ENCODE assay signal across 23 mouse cellular contexts in the genomic region with DNA sequence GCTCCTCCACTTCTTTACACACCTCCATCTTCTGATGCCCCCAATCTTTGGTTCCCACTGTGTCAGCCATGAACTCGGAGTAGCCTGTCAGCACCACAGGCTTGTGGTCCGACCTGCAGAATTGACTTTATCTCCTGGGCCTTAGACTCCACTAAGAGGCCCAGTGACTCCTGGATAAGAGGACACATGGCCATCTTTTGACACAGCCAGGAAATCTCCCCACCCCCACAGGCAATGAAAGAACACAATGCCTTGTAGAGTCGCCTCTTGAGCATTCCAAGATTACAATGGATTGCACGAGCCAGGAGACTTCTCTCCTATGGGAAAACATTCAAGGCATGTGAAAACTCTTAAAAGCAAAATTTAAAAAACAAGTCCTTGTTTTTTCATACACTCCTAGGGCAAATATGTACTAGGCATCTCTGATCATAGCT. TPM values are rescaled to one million over a fixed set of nuclear protein-coding genes. Genes with fewer than 3 reads are reported as not detected.
DNase-seq lines count a peak whose midpoint lies in the region; ATAC-seq lines count a peak whose summit lies in the region.
"Had no signal": no experiment of that assay in that cellular context is flagged by ENCODE, and none has a peak within 500 bp of the region (broad histone marks: within the 10 kb centered on the region; RNA-seq: fewer than 3 reads in every experiment).

No protein-coding gene starts in this region.

- H3K4me1 ChIP-seq in kidney, embryonic 16.5 days (ENCODE audit: insufficient read depth, low read length) = no peaks in the 10 kb centered on the region
- peaks cover 19% of the 10 kb centered on the region for H3K4me1 ChIP-seq in heart, embryonic 12.5 days (replicated peaks)
- no peaks in the 10 kb centered on the region for H3K4me1 ChIP-seq in hindbrain, embryonic 16.5 days (ENCODE audit: control insufficient read depth, insufficient read depth, low read depth, low read length)

- WGBS in kidney, embryonic 16.5 days = 65% methylated on average over 4 of the region's 4 CpGs
- 3% methylated on average over 4 of the region's 4 CpGs for WGBS in heart, embryonic 12.5 days
- 54% methylated on average over 4 of the region's 4 CpGs for WGBS in hindbrain, embryonic 16.5 days

- DNase-seq in kidney, postnatal 14 days = peak; percentile 16
- DNase-seq in heart, postnatal 10 days = peak; percentile 43 to 45
- peak; percentile 68 for DNase-seq in lung, postnatal 36 days
- DNase-seq: adrenal gland, postnatal 25 days; cerebellum, adult 11 months; cerebellum, postnatal 14 days; gastrocnemius, postnatal 36 days; lung, embryonic 14.5 days; midbrain, embryonic 14.5 days; right cerebral cortex, postnatal 14 days; spleen, adult 18-20 months; thymus, postnatal 25 days had no signal

- no peak overlapping the region for H3K27ac ChIP-seq in kidney, embryonic 16.5 days (ENCODE audit: low read length)
- no peak overlapping the region for H3K27ac ChIP-seq in heart, embryonic 12.5 days (ENCODE audit: poor library complexity, severe bottlenecking)
- H3K27ac ChIP-seq in hindbrain, embryonic 16.5 days (ENCODE audit: low read depth, low read length) = no peak overlapping the region
- H3K27ac ChIP-seq: embryonic facial prominence, embryonic 13.5 days; hindbrain, embryonic 10.5 days; left cerebral cortex, adult 2 months; limb, embryonic 10.5 days had no signal

- H3K27me3 ChIP-seq in kidney, embryonic 16.5 days (ENCODE audit: insufficient read depth, low read length) = no peaks in the 10 kb centered on the region; the same call in 1 of the 2 replicates
- H3K27me3 ChIP-seq in heart, embryonic 12.5 days (replicated peaks) = peaks cover 76% of the 10 kb centered on the region
- no peaks in the 10 kb centered on the region for H3K27me3 ChIP-seq in hindbrain, embryonic 16.5 days (replicated peaks; ENCODE audit: control insufficient read depth, insufficient read depth, low read length)
- H3K27me3 ChIP-seq: embryonic facial prominence, embryonic 13.5 days had no signal

- no peaks in the 10 kb centered on the region for H3K36me3 ChIP-seq in kidney, embryonic 16.5 days (ENCODE audit: insufficient read depth, low read length)
- H3K36me3 ChIP-seq in heart, embryonic 12.5 days = no peaks in the 10 kb centered on the region
- no peaks in the 10 kb centered on the region for H3K36me3 ChIP-seq in hindbrain, embryonic 16.5 days (ENCODE audit: control insufficient read depth, insufficient read depth, low read length)
- H3K36me3 ChIP-seq: embryonic facial prominence, embryonic 13.5 days; hindbrain, embryonic 10.5 days; limb, embryonic 10.5 days had no signal

- intact Hi-C loops in heart, postnatal 10 days (cut with DNase I) = no loop called here

- no peak overlapping the region for H3K9ac ChIP-seq in kidney, embryonic 16.5 days (replicated peaks; ENCODE audit: low read length)
- no peak overlapping the region for H3K9ac ChIP-seq in heart, embryonic 12.5 days
- H3K9ac ChIP-seq in hindbrain, embryonic 16.5 days (ENCODE audit: low read depth, low read length) = no peak overlapping the region
- H3K9ac ChIP-seq: embryonic facial prominence, embryonic 13.5 days; lung, embryonic 14.5 days had no signal

- no peak overlapping the region for H3K4me3 ChIP-seq in kidney, embryonic 16.5 days (ENCODE audit: low read length)
- H3K4me3 ChIP-seq in heart, embryonic 12.5 days = no peak overlapping the region
- H3K4me3 ChIP-seq in hindbrain, embryonic 16.5 days (ENCODE audit: low read length) = no peak overlapping the region
- H3K4me3 ChIP-seq: embryonic facial prominence, embryonic 13.5 days; hindbrain, embryonic 10.5 days; left cerebral cortex, adult 2 months; limb, embryonic 10.5 days had no signal

- no peaks in the 10 kb centered on the region for H3K9me3 ChIP-seq in kidney, embryonic 16.5 days (ENCODE audit: low read length)
- H3K9me3 ChIP-seq in heart, embryonic 12.5 days (replicated peaks) = 0 out of 2 replicates have a peak, but pooled peaks cover 4% of the 10 kb centered on the region
- H3K9me3 ChIP-seq in hindbrain, embryonic 16.5 days (ENCODE audit: control insufficient read depth, low read length) = no peaks in the 10 kb centered on the region
- H3K9me3 ChIP-seq: embryonic facial prominence, embryonic 13.5 days; hindbrain, embryonic 10.5 days; limb, embryonic 10.5 days had no signal

- no peak for ATAC-seq in kidney, embryonic 16.5 days (ENCODE audit: low FRiP score, low TSS enrichment)
- peak; percentile 67; the same call in 1 of the 2 replicates for ATAC-seq in heart, embryonic 12.5 days (ENCODE audit: insufficient number of reproducible peaks, low FRiP score)
- no peak for ATAC-seq in inflammation-experienced regulatory T-cells, adult 6 months
- ATAC-seq in hindbrain, embryonic 16.5 days = no peak
- ATAC-seq: forebrain, embryonic 14.5 days had no signal

- H3K4me2 ChIP-seq in kidney, embryonic 16.5 days (replicated peaks; ENCODE audit: low read depth, low read length) = no peak overlapping the region
- no peak overlapping the region for H3K4me2 ChIP-seq in heart, embryonic 12.5 days
- H3K4me2 ChIP-seq in hindbrain, embryonic 16.5 days (ENCODE audit: low read length) = no peak overlapping the region
- H3K4me2 ChIP-seq: embryonic facial prominence, embryonic 13.5 days; lung, embryonic 14.5 days had no signal

RNA-seq across cellular contexts. Expression of gene Limch1, which starts 30.1 kb away (rescaled TPM):
- polyA plus RNA-seq in kidney, embryonic 16.5 days (2015; fragmentation: Nextera tagmentation; extraction: Ambion mirVana) = 36.3 and 37.5 TPM in 2 replicates
- polyA plus RNA-seq in heart, embryonic 12.5 days (2016; fragmentation: Nextera tagmentation; extraction: Ambion mirVana) = 25.0 and 29.1 TPM in 2 replicates
- total RNA-seq in heart, postnatal 10 days (2021) = 100 to 1,000 TPM; 149 to 150 TPM
- under 1 TPM in 1 of 3 experiments, not detected in 2; 0.45 TPM for polyA plus RNA-seq in inflammation-experienced regulatory T-cells, adult 6 months (2017; shearing (Covaris generic))
- polyA plus RNA-seq in hindbrain, embryonic 16.5 days (2015; fragmentation: Nextera tagmentation; extraction: Ambion mirVana) = 48.4 and 50.1 TPM in 2 replicates

RNA-seq across cellular contexts. Expression of gene Uchl1, which starts 39.6 kb away (rescaled TPM):
- polyA plus RNA-seq in kidney, embryonic 16.5 days (2015; fragmentation: Nextera tagmentation; extraction: Ambion mirVana) = 59.3 and 67.9 TPM in 2 replicates
- polyA plus RNA-seq in heart, embryonic 12.5 days (2016; fragmentation: Nextera tagmentation; extraction: Ambion mirVana) = 128 and 129 TPM in 2 replicates
- total RNA-seq in heart, postnatal 10 days (2021) = 10 to 100 TPM; 19.6 to 21.5 TPM
- polyA plus RNA-seq in inflammation-experienced regulatory T-cells, adult 6 months (2017; shearing (Covaris generic)) = under 1 TPM in 1 of 3 experiments, not detected in 2; 0.87 TPM
- 1,720 and 1,858 TPM in 2 replicates for polyA plus RNA-seq in hindbrain, embryonic 16.5 days (2015; fragmentation: Nextera tagmentation; extraction: Ambion mirVana)
- total RNA-seq: megakaryocyte, adult 5-6 weeks had no signal
- polyA plus RNA-seq: liver, adult 2 months had no signal

Comparison
In these comparisons a context has a peak if more than half of its experiments do, and no peak if none do; other contexts are left out.
1. DNase-seq: peak in every context shown above with its lines; median percentile 68 in lung, postnatal 36 days; 44 in heart, postnatal 10 days; 16 in kidney, postnatal 14 days.
2. RNA of gene Limch1, which starts 30.1 kb away (polyA plus RNA-seq): 48.4 to 50.1 TPM in hindbrain, embryonic 16.5 days, 36.3 to 37.5 TPM in kidney, embryonic 16.5 days and 25.0 to 29.1 TPM in heart, embryonic 12.5 days; 0.45 TPM in inflammation-experienced regulatory T-cells, adult 6 months; every median in the first group is over 10 times any median in the second.
3. RNA of gene Uchl1, which starts 39.6 kb away (polyA plus RNA-seq): 1,720 to 1,858 TPM in hindbrain, embryonic 16.5 days, 128 to 129 TPM in heart, embryonic 12.5 days and 59.3 to 67.9 TPM in kidney, embryonic 16.5 days; 0.87 TPM in inflammation-experienced regulatory T-cells, adult 6 months; every median in the first group is over 10 times any median in the second.